Comparison of ENCODE assay signal across 15 mouse cellular contexts in the genomic region with DNA sequence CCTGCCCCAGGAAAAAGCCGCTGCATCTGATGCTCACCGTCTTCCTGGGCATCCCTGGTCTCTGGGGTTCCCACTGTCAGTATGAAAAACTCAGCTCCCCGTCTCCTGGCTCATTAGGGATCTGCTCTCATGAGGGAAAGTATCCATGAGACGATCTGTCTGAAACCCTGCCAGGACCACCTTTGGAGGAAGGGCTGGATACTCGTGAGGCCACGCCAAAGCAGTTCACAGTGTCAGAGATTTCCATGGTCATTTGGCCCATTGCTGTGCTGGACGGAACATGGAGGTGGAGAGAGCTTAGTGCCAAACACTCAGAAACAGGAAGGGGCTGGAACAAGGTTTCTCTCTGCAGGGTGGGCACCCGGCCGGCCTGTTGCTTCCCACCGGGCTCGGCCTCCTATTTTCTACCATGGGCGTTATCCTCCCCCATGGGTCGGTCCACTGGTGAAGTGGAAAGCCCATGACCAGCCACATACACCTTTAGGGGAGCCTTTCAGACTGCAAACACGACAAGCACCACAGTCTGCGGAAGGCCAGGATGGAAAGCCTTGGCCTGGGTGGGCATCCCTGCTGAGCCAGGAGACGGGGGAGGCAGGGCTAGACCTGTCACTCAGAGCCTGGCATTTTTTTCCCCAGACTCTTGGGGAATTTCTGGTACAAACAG.
"Had no signal": no experiment of that assay in that cellular context is flagged by ENCODE, and none has a peak within 500 bp of the region (broad histone marks: within the 10 kb centered on the region; RNA-seq: fewer than 3 reads in every experiment).

No protein-coding gene starts in this region.

- H3K27ac ChIP-seq: layer of hippocampus, adult 2 months; limb, embryonic 12.5 days; liver, embryonic 13.5 days; lung, embryonic 15.5 days; macrophage; midbrain, embryonic 15.5 days had no signal

- H3K9me3 ChIP-seq: limb, embryonic 12.5 days; liver, embryonic 13.5 days; lung, embryonic 15.5 days; megakaryocyte, embryonic 14.5 days; midbrain, embryonic 15.5 days had no signal

- H3K4me3 ChIP-seq: layer of hippocampus, adult 2 months; limb, embryonic 12.5 days; liver, embryonic 13.5 days; lung, embryonic 15.5 days; megakaryocyte, embryonic 14.5 days; midbrain, embryonic 15.5 days had no signal

- H3K9ac ChIP-seq: limb, embryonic 12.5 days; liver, embryonic 13.5 days; liver, postnatal 0 days; lung, embryonic 15.5 days; midbrain, embryonic 15.5 days had no signal

- DNase-seq: kidney, postnatal 10 days; kidney, postnatal 4 days; liver; liver, embryonic 13.5 days; liver, postnatal 0 days; lung, postnatal 14 days; right cerebral cortex, postnatal 25 days; thymus, postnatal 4 days had no signal

- H3K36me3 ChIP-seq: limb, embryonic 12.5 days; liver, embryonic 13.5 days; lung, embryonic 15.5 days; midbrain, embryonic 15.5 days had no signal

- H3K27me3 ChIP-seq: limb, embryonic 12.5 days; lung, embryonic 15.5 days; midbrain, embryonic 15.5 days had no signal

- H3K4me1 ChIP-seq: limb, embryonic 12.5 days; liver, embryonic 13.5 days; midbrain, embryonic 15.5 days had no signal

- ATAC-seq: liver, postnatal 0 days; midbrain, embryonic 15.5 days had no signal

- H3K4me2 ChIP-seq: limb, embryonic 12.5 days; liver, embryonic 13.5 days; lung, embryonic 15.5 days; midbrain, embryonic 11.5 days; midbrain, embryonic 15.5 days had no signal
